Mouse (Mus musculus) testis, postnatal 10 days (tissue): Measurements from ENCODE around the gene Ugt1a7c.

ENCODE experiments used
- DNase-seq: peaks from one replicate; pipeline ENCODE4 v3.0.0; 2021; ENCODE audit warnings: low spot score

Gene Ugt1a7c

DNA sequence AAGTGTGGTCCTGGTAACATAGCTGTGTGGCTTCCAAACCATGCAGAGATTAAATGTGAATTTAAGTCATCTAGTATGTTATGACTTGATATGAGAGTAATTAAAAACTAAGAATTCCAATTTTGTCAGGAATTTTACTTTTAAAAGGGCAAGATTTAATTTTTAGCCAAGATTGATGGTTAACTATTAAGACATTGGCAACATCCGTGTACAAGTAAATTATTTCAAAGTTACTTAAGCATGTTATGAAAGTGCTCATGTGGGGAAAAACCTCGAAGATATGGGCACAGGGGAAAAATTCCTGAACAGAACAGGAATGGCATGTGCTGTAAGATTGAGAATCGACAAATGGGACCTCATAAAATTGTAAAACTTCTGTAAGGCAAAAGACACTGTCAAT lies 102.6 kb downstream of the Ugt1a7c start:
- no peak for DNase-seq

DNA sequence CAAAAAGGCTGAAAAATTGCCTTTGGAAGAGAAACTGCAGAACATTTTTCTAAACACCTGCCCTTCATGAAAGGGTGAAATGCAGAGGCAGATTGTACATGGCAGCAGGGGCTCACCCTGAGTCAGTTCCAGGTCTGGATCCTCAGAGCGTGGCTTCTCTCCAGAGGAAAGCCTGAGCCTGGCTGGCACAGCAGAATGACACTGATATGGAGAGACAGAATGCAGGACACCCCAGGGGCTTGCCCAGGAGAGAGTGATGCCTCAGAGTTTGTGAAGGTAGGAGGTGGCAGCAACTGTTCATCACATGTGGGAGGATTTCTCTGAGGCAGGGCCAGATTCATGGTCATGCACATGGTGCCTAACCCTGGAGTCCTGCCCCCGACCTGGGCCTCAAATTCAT lies 105.1 kb downstream of the Ugt1a7c start:
- DNase-seq, result no peak

DNA sequence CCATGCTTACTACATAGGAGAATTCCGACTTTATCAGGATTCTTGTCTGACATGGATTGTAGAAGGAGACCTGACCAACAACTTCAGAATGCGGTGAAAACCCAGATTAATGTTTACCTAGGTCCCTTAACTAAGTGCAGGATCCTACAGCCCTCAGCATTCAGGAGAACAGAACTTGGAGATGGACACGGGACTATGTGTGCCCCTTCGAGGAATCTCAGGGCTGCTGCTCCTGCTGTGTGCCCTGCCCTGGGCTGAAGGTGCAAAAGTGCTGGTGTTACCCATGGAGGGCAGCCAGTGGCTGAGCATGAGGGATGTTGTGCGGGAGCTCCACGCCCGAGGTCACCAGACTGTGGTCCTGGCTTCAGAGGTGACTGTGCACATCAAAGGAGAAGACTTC lies 105.6 kb downstream of the Ugt1a7c start, which contains the start of gene Ugt1a2:
TSS of gene Ugt1a2 (plus strand) at position 146 of the 400 bp plus-strand sequence.
- no peak for DNase-seq

DNA sequence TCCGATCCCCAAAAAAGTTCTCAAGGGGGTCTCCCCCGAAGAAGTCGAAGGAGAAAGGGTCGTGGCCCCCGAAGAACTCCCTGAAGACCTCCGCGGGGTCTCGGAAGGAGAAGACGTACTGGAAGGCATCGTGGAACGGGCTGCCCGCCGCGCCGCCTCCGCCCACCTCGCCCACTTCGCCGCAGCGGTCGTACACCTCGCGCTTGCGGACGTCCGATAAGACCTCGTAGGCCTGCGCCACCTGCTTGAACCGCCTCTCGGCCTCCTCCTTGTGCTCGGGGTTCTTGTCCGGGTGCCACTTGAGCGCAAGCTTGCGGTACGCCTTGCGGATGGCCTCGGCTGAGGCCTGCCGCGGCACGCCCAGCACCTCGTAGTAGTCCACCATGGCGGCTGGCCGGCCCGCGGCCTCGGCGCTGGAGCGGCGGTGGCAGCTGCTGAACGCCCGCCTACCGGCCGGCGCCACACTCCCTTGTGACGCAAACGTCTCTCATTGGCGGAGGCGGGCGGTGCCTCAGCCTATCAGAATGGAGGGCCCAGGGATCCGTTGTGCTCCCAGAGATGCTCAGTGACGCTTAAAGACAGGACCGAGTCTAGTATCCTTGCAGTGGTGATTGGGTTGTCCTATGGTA lies 110.5 kb downstream of the Ugt1a7c start, which contains the start of gene Dnajb3:
TSS of gene Dnajb3 (minus strand) at position 489 of the 629 bp plus-strand sequence.
- DNase-seq, result peak; percentile 77

DNA sequence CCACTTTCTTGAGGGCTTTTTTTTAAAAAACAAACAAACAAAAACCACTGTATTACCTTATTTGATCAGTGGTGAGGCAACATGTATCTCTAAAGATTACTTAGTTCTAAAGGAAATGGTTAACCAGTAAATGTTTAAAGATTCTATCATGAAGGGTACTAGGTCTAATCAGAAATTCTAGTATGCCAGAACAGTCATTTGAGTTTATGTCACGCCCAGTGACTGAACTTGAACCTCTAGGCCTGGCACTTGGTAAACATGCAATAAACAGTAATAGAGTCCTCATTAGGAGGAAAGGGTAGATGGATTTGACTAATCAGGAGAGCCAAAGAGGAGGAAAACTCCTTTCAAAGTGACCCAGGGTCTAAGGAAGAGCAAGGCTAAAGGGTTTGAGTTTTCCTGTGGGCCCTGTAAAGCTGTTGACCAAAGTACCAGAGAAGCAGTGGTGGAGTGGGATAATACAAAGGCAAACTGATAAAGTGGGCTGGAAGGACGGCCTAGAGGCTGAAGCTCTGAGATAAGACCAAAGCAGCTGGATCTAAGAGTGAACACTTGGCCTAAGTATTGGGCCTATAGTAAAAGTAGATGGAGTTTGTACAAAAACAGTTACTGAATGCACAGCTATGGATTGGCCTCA lies 112.1 kb downstream of the Ugt1a7c start:
- DNase-seq, result no peak

DNA sequence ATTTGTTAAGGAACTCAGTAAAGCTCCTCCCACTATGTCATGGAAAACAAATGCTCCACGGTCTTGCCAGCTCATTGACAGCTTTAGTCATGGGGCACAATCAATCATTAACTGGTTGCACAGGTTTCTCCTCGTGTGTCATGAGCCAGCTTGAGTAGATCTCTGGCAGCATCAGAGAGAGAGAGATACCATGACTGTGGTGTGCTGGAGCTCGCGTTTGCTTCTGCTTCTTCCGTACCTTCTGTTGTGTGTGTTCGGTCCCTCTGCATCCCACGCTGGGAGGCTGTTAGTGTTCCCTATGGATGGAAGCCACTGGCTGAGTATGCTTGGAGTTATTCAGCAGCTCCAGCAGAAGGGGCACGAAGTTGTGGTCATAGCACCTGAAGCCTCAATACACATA lies 117.0 kb downstream of the Ugt1a7c start, which contains the start of gene Ugt1a1:
TSS of gene Ugt1a1 (plus strand) at position 148 of the 400 bp plus-strand sequence.
- DNase-seq, result peak; percentile 49

DNA sequence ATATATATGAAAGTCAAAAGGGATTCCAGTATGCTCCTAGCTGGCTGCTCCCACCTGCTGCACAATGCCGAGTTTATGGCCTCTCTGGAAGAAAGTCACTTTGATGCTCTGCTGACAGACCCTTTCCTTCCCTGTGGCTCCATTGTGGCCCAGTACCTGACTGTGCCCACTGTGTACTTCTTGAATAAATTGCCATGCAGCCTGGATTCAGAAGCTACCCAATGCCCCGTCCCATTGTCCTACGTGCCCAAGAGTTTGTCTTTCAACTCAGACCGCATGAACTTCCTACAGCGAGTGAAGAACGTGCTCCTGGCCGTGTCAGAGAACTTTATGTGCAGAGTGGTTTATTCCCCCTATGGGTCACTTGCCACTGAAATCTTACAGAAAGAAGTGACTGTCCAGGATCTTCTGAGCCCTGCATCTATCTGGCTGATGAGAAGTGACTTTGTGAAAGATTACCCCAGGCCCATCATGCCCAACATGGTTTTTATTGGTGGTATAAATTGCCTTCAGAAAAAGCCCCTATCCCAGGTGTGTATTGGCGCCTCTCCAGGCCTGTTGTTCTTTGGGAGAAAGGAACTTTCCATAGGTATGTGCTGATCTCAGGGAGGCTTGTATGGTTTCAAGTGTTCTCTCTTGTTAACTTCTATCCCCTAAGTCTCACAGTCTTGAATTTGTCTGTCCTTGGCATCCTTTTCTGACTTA lies 117.6 kb downstream of the Ugt1a7c start:
- DNase-seq, result peak; percentile 65

DNA sequence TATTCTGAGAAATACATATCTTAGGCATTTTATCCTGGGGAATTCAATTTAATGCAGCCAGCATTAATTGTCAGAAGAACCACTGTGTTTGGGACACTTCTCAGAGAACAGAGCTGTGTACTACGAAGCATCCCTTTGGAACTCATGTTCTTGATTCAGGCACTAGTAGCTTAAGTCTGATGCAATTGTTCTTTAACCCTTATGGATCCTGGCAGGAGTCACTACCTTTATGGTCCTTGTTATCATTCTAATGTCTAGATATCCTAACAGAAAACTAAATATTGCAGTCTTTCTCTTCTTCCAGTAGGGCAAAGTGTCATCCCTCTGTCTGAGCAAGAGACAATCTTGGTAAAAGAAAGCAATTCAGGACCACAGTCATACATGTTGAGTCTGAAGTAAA lies 118.2 kb downstream of the Ugt1a7c start:
- no peak for DNase-seq

DNA sequence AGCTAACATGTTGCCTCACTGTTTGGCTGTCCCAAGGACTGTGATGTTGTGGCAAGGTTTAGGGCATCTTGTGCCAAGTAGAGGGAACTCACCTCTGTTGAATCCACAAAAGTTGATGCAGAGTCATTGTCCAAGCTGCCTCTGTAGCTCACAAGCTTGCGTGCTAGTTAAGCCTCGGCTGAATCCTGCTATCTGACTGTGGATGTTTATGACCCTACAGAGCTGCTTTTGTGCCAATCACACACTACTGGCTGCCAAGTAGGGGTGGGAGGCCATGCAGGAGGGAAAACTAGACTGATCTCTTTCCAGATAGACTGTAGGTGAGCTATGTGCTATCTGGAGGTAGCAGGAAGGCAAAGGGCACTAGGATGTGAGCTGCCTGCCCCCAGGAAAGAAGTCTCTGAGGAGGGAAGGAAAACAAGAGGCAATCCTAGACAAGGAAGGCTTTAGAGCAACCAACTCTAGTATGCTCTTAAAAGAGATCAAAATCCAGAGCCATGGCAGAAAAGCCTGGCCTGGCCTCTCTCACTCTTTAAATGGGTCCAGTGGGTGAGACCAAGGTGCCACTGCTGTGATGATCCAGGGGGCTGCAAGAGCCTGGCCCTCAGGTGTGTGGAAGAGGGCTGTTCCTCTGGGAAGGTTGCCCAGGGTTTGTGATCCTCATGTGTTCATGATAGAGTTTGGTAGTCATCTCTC lies 119.1 kb downstream of the Ugt1a7c start:
- DNase-seq, result peak; percentile 54

DNA sequence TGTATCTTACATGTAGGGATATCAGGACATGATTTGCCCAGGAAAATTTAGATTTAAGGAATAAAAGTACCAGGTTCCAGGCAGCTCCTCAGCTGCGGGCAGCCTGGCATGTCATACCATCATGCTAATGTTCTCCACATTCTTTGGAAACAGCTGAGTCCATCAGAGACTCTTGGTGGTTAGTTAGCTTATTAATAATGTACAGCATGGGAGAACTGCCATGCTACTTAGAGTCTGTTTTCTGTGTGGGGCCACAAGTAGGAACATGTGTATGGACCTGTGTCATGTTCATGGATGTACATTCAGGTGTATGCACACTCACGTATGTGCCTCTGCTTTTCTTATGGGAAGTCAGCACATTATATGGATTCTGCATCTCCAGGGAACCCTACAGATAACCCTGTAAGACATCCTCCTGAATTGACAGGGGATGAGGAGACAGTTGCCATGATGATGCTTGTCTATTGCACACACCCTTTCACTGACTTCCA lies 119.6 kb downstream of the Ugt1a7c start:
- DNase-seq, result no peak

DNA sequence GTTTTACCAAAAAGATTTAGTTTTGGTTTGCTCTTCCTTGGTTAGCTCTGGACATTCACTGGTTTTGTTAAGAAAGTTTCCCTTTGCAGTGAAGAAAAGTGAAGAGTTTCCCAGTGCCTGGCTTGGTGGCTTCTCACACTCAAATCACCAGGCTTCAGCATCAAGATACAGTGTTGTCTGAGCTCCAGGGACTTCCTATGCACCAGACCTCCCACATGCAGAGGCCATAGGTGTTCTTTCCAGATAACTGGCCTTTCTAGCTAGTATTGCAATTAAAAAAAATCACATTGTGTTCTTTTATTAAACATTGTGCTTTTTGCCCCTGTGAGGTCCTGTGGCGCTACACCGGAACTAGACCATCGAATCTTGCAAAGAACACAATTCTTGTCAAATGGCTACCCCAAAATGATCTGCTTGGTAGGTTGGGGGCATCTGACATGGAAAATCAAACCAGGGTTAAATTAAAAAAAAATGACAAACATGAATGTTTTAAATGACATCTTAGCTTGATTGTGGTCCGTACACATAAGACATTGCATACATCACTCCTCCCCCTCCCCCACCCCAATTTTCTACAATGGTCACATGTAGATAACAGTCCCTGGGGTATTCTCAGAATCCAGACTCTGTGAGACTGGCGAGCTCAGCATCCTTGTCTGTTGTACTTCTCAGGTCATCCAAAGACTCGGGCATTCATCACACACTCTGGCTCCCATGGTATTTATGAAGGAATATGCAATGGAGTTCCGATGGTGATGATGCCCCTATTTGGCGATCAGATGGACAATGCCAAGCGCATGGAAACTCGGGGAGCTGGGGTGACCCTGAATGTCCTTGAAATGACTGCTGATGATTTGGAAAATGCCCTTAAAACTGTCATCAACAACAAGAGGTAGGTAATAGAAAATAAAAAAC lies 120.9 kb downstream of the Ugt1a7c start:
- no peak for DNase-seq

DNA sequence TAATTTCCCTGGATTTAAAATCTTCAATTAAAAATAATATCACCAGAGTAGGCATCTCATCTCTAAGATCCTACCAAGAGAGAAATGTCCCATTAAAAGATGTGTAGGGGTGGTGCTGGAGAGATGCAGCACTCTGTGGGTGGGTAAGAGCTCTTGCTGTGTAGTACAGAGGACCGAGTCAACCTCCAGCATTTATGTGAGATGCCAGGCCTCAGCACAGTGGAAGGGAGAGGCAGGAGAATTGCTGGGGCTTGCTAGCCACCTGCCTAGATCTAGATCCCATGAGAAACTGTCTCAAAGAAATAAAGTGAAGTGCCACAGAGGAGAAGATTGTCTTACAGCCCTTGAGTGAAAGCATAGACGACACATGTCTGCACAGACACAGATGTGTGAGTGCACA lies 121.7 kb downstream of the Ugt1a7c start:
- peak; percentile 45 for DNase-seq

DNA sequence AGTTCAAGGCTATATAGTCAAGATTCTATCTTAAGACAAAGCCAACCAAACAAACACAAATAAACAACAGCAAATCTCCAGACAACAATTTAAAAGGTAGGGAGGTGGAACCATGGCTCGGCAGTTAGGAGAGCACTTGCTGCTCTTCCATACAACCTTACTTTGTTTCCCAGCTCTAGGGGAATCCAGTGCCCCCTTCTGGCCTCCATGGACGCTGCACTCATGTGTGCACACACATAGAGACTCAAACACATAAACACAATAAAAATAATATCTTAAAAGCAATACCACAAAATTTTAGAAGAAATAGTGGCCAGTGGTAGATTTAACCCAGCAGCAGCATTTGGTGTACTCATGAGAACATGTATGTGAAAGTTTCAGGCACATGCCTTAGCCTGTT lies 122.3 kb downstream of the Ugt1a7c start:
- peak; percentile 63 for DNase-seq

DNA sequence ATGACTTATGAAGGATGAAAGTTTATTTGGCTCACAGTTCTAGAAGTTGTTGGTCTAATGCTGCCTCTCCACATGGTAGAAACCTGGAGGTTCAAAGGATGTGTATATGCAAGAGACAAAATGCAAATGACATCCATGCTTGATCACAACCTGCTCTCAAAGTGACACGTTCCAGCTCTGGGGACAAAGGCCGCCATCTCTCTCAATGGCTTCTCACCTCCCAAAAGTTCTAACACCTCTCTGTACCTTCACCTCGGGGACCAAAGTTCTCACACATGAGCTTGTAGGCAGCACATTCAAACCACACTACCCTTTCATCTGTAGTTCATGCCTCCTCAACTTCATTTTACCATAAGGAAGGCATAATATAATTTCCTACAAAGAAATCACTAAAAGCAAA lies 122.7 kb downstream of the Ugt1a7c start:
- no peak for DNase-seq

DNA sequence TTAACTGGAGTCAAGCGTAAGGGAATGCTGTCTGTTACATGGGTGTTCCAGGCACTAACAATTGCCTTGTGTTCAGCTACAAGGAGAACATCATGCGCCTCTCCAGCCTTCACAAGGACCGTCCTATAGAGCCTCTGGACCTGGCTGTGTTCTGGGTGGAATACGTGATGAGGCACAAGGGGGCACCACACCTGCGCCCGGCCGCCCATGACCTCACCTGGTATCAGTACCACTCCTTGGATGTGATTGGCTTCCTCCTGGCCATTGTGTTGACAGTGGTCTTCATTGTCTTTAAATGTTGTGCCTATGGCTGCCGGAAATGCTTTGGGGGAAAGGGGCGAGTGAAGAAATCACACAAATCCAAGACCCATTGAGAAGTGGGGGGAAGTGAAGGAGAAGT lies 123.2 kb downstream of the Ugt1a7c start:
- peak; percentile 58 for DNase-seq

DNA sequence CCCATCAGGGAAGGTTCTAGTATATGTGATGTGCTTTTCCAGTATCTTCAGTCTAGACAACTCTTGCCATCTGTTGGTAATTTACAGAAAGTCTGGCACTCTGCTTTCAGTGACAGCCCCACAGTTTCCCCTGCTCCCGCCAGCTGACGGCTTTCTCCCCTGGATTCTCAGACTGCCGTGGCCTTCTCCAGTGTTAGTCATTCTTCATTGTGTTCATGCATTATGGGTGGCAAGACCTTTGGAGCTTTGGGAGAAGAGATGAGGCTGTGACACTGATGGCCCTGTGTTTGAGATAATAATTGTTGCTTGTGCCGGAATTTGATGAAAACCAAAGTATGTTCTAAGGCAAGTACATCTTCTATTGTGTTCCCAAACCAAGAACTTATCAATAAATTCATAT lies 123.7 kb downstream of the Ugt1a7c start:
- no peak for DNase-seq

DNA sequence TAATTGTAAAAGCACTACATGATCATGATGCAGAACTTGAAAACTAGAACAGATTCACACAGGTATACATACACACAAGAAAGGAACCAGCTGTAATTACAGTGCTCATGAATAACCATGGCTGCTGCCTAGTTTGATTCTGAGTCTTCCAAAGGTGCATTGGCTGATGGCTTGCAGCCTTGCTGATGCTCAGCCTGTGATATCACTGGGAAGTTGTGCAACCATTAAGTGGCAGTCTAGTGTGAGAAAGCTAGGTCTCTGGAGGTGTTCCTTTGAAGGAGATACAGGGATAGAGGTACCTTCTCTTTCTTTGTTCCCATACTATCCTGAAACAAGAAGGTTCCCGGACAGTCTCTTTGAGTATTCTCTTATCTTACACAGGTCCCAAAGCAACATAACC lies 124.2 kb downstream of the Ugt1a7c start:
- DNase-seq, result no peak

DNA sequence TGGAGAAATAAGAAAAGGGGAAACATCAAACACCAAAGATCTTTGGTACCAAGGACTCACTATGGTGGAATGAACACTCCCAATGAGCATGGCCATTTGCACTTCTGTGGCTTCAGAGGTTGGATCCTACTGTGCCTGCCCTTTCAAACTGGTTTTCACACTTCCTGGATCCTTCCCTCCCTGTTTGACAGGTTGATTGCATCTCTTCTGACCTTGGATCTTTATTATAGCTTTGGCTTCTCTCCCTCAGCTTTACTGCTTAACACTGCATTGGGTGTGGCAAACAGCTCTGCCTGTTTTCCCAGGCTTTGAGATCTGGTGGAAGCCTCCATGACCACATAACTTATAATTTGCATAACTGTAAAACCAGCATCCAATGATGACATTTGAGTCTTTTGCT lies 125.5 kb downstream of the Ugt1a7c start:
- peak; percentile 41 for DNase-seq

DNA sequence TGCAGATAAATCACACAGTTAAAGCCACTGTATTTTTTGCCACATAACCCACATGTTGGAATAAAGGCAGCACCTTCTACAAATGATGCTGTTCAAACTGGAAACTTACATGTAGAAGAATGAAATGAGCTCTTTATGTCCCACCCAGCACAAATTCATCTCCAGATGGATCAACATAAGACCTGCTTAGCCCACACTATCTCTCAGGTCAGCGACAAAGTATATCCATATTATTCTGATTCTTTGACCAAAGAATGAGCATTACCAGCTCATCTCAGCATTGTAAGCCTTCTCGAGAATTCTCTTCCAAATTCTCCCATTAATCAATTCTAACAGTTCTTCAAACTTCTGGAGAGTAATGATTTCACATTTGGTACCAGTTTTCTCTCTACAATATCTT lies 127.4 kb downstream of the Ugt1a7c start:
- no peak for DNase-seq

DNA sequence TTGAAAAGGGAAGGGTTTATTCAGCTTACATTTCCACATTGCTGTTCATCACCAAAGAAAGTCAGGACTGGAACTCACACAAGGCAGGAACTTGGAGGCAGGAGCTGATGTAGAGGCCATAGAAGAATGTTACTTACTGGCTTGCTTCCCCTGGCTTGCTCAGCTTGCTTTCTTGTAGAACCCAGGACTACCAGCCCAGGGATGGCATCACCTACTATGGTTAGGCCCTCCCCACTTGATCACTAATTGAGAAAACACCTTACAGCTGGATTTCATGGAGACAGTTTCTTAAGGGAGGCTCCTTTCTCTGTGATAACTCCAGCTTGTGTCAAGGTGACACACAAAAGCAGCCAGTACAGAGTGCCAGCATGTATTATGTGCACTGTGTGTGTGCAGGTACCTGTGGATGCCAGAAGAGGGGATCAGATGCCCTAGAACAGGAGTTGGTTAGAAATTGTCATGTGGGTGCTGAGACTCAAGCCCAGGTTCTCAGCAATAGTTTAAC lies 128.2 kb downstream of the Ugt1a7c start:
- DNase-seq, result peak; percentile 39

DNA sequence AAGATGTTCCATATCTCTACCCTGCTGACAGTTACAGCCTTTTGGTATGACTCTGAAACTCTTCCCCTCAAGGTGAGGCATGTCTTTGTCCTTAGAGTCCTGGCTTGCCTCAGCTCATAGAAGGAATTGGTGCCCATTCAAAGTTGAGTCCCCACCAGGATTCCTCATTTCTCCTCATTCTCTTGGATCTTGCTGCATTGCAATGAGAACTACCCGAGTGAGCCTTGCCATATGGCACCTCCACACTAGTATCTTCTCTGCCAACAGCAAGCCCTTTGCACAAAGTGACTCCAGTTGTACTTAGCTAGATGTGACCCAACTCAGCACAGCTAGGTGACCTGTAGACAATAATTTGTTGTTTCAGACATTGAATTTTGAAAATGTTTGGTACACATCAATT lies 128.7 kb downstream of the Ugt1a7c start:
- DNase-seq, result peak; percentile 47
